Mouse (Mus musculus) midbrain, embryonic 16.5 days (tissue): Measurements from ENCODE around the gene Ptf1a. TPM values are rescaled to one million over a fixed set of nuclear protein-coding genes. Genes with fewer than 3 reads are reported as not detected.

Source experiments
- ATAC-seq: fragments of 200-750 bp; cut with Nextera tagmentation; 2 replicates; pipeline ENCODE4 v1.8.0; 2017; ENCODE audit warnings: moderate TSS enrichment
- H3K27ac ChIP-seq: fragments of 300-500 bp; sonication (generic); 2 replicates; pipeline ENCODE4 v1.5.1; 2014; ENCODE audit warnings: mild to moderate bottlenecking, low read length, mixed read lengths
- H3K27me3 ChIP-seq: fragments of 300-500 bp; sonication (generic); 2 replicates; pipeline ENCODE4 v1.6.1; 2014; ENCODE audit warnings: low read depth, low read length, mixed read lengths; ENCODE audit not compliant: control insufficient read depth, insufficient read depth
- H3K36me3 ChIP-seq: fragments of 300-500 bp; sonication (generic); 2 replicates; pipeline ENCODE4 v1.6.1; 2014; ENCODE audit warnings: mild to moderate bottlenecking, low read length, moderate library complexity, mixed read lengths; ENCODE audit not compliant: control insufficient read depth, insufficient read depth
- H3K4me1 ChIP-seq: fragments of 300-500 bp; sonication (generic); 2 replicates; pipeline ENCODE4 v1.6.1; 2014; ENCODE audit warnings: mild to moderate bottlenecking, low read length, mixed read lengths; ENCODE audit not compliant: control insufficient read depth, insufficient read depth
- H3K4me2 ChIP-seq: fragments of 300-500 bp; sonication (generic); 2 replicates; pipeline ENCODE4 v1.6.1; 2014; ENCODE audit warnings: mild to moderate bottlenecking, low read length, mixed read lengths
- H3K4me3 ChIP-seq: fragments of 300-500 bp; sonication (generic); 2 replicates; pipeline ENCODE4 v1.5.1; 2014; ENCODE audit warnings: low read depth, mild to moderate bottlenecking, low read length, moderate library complexity, mixed read lengths
- H3K9ac ChIP-seq: fragments of 300-500 bp; sonication (generic); 2 replicates; pipeline ENCODE4 v1.6.1; 2014; ENCODE audit warnings: low read depth, low read length, mixed read lengths
- H3K9me3 ChIP-seq: fragments of 300-500 bp; sonication (generic); replicated peaks from 2 replicates; pipeline ENCODE4 v1.6.1; 2014; ENCODE audit warnings: mild to moderate bottlenecking, low read length, mixed read lengths; ENCODE audit not compliant: control insufficient read depth, poor library complexity, severe bottlenecking
- WGBS: fragments of 180-500 bp; shearing (Covaris S2); extraction: QIAGEN DNeasy Blood & Tissue Kit; methylation state at CpG from one replicate; pipeline ENCODE4 v1.1.7; 2014; 5-methylcytosine and 5-hydroxymethylcytosine counted together
- polyA plus RNA-seq: library from polyadenylated mRNA; unstranded; fragments of >200 nt; fragmentation: Nextera tagmentation; extraction: Ambion mirVana; gene quantifications from 2 replicates; pipeline ENCODE4 v1.2.1, GENCODE M21; 2015

The Ptf1a gene
- polyA plus RNA-seq = 0.14 TPM in 1 of 2 replicates, not detected in the other

DNA sequence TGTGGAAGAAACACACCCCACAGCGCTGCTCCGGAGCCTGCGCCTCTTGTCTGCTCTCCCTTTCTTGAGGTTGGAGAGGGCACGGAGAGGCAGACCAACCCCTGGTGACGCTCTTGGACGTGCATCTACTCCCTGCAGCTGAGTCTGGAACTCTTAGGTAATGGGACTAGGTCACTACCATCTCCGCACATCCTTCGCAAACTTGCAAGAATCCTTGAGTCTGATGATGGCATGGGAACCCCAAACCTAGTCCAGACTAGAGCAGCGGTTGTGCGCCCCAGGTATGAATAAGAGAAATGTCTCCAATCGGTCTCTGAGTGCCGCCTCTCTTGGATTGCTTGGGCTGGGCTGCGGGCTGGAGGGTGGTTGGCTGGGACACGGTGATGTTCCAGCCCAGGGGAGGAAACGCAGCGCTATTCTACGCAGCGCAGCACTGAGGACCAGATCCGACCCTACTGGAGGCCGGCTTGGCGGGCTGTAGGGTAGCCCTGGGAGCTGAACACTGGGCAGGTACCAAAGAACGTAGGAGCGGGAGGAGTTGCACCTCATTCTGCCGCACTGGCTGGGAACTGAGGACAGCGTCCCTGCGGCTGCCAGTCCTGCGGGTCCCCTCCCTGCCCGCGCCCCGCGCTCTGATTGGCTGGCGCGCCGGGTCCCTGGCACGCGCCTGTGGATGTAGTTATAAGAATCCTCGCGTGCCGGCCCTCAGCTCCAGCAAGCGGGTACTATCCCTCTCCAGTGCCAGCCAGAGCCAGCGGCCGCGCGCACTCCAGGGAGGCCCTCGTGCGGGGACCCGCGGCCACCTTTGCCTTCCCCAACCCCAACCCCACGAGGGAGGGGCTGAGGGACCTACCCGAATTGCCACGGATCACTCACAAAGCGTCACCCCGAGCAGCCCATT is at the start of gene Ptf1a:
Ptf1a (plus strand) TSS at position 733 of the 901 bp plus-strand sequence.
- Histone ChIP-seq H3K36me3 (no peaks in the 10 kb centered on the region), H3K4me1 (peaks cover 18% of the 10 kb centered on the region), H3K4me3 (peak within 1 kb of the TSS; percentile 35), H3K4me2 (peak within 1 kb of the TSS; percentile 60), H3K9me3 (no peaks in the 10 kb centered on the region), H3K9ac (no peak within 1 kb of the TSS), H3K27me3 (peaks cover 86% of the 10 kb centered on the region), H3K27ac (no peak within 1 kb of the TSS)
- ATAC-seq = peak; percentile 74
- under 1% methylated on average over 53 of the region's 53 CpGs for WGBS

DNA sequence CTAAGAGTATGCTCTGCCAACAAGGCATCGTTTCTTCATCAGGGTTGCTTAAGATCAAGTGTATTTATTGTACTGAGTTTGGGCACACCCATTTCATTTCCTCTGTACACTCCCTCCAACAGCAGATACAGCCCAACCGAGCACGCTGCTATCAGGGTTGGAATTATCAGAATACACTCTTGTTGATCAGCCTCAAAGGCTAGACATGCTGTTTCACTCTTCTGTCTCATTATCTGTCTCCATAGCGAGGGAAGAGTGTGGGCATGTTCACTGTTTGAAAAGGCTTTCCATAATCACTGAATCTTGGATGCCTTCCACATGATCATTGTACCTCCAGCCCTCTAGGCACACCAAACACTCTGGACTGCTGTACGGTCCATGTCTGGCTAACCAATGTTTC is 40.1 kb upstream of the Ptf1a start:
- Histone ChIP-seq H3K4me1 (no peaks in the 10 kb centered on the region), H3K4me3 (no peak overlapping the region), H3K9ac (no peak overlapping the region), H3K9me3 (no peaks in the 10 kb centered on the region), H3K27me3 (no peaks in the 10 kb centered on the region), H3K36me3 (no peaks in the 10 kb centered on the region), H3K4me2 (no peak overlapping the region), H3K27ac (no peak overlapping the region)
- 73% methylated on average over 5 of the region's 5 CpGs for WGBS
- no peak for ATAC-seq

DNA sequence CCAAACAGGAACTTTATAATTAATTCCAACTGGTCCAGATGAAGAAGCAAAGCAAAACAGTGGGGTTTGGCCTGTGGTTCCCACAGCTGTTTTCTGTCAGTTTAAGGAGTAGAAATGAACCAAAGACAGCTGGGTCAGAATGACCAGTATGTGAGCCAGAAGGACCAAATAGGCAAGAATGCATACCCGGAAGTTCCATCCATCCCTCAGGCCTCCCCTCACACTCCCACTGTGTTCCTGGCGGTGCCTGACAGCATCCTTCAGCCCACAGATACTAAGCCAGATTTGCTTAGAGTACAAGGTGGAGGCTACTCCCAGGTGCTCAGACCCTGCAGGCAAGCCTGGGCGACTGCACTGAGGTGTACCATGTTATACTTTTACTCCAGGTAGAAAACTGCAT is 38.9 kb upstream of the Ptf1a start:
- Histone ChIP-seq H3K9me3 (no peaks in the 10 kb centered on the region), H3K4me1 (no peaks in the 10 kb centered on the region), H3K4me3 (no peak overlapping the region), H3K27me3 (no peaks in the 10 kb centered on the region), H3K9ac (no peak overlapping the region), H3K36me3 (no peaks in the 10 kb centered on the region), H3K27ac (no peak overlapping the region), H3K4me2 (no peak overlapping the region)
- 70% methylated on average over 3 of the region's 3 CpGs for WGBS
- no peak for ATAC-seq

DNA sequence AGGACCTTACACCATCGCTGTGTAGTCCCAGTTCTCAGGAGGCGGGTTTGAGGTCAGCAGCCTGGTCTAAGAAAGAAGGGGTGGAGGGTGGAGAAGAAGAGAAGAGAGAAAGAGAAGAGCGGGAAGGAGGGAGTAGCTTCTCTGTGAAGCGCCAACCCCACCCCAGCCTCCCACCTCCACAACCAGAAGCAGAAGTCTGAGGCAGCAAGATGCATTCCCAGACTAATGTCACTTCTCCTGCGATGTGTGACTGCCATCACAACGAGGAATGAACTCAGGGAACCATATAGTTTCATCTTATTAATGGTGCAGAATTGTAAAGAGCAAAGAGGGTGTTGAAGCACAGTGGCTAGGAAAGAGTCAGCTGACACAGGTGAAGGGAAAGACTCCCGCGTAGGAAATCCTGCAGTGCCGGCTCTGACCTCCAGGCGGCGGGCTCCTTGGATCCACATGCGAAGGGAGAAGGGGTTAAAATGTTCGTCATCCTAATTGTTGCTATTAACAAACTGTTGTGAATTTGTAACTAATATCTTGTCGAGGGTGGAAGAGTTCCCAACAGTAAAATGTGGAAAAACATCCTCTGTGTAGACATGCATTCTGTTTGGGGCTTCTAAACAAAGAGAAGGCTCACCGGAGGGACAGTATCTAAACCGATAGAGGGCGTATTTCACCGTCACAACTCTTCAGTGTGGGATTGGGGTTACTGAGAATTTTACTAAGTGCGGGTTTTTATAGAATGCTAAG is 31.1 kb upstream of the Ptf1a start:
- H3K4me3 ChIP-seq = peak overlapping the region; percentile 35
- peak overlapping the region; percentile 55 for H3K4me2 ChIP-seq
- 20% methylated on average over 19 of the region's 19 CpGs for WGBS
- ATAC-seq = peak; percentile 74
- H3K27me3 ChIP-seq = peaks cover 9% of the 10 kb centered on the region; the same call in 1 of the 2 replicates
- no peaks in the 10 kb centered on the region for H3K36me3 ChIP-seq
- H3K4me1 ChIP-seq = no peaks in the 10 kb centered on the region
- no peak overlapping the region for H3K27ac ChIP-seq
- H3K9me3 ChIP-seq = no peaks in the 10 kb centered on the region
- H3K9ac ChIP-seq = peak overlapping the region; percentile 36

DNA sequence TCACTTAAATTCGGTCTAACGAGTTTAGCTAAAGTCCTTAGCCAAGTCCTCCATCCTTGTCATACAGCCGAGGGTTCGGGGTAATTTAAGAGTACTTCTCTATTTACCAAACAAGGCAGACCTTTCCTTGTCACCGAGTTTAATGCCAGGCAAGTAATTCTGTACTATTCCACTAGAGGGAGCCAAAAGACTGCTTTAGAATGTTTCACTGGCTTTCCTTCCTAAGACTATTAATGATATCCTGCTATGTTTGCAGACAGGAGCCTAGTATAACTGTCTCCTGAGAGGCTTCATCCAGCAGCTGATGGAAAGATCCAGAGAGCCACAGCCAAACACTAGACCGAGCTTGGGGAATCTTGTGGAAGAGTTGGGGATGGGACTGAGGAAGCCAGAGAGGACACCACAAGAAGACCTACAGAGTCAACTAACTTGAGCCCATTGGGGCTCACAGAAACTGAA is 30.4 kb upstream of the Ptf1a start:
- H3K9ac ChIP-seq = peak overlapping the region; percentile 36
- peak; percentile 81 for ATAC-seq
- no peak overlapping the region for H3K27ac ChIP-seq
- H3K36me3 ChIP-seq = no peaks in the 10 kb centered on the region
- 0 out of 2 replicates have a peak, but pooled peaks cover 4% of the 10 kb centered on the region for H3K4me1 ChIP-seq
- H3K4me3 ChIP-seq = peak overlapping the region; percentile 35
- no peaks in the 10 kb centered on the region for H3K9me3 ChIP-seq
- H3K27me3 ChIP-seq = peaks cover 9% of the 10 kb centered on the region; the same call in 1 of the 2 replicates
- H3K4me2 ChIP-seq = peak overlapping the region; percentile 55
- WGBS = 2% methylated on average over 6 of the region's 6 CpGs

DNA sequence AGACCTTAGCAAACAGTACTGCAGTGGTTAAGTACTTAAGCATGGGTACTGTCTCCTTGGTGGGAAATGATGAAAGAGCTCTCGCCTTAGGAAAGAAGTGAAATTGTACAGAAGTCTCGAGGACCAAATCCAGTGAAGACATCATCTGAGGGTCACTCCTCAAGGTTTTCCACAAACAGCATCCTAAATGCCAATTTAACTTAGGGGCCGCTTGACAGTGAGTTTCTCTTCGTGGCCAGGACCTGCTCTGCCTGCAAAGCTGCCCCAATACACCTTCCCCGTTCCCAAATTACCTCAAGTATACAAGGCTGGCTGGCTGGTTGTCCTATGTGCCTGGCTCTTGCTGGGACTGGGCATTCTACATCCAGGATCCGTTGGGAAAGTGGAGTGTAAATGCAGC is 29.4 kb upstream of the Ptf1a start:
- no peak overlapping the region for H3K9ac ChIP-seq
- peaks cover 9% of the 10 kb centered on the region; the same call in 1 of the 2 replicates for H3K27me3 ChIP-seq
- no peaks in the 10 kb centered on the region for H3K36me3 ChIP-seq
- 0 out of 2 replicates have a peak, but pooled peaks cover 5% of the 10 kb centered on the region for H3K4me1 ChIP-seq
- H3K4me3 ChIP-seq = no peak overlapping the region
- no peaks in the 10 kb centered on the region for H3K9me3 ChIP-seq
- no peak overlapping the region for H3K27ac ChIP-seq
- H3K4me2 ChIP-seq = no peak overlapping the region
- no peak for ATAC-seq
- WGBS = 67% methylated on average over 6 of the region's 6 CpGs

DNA sequence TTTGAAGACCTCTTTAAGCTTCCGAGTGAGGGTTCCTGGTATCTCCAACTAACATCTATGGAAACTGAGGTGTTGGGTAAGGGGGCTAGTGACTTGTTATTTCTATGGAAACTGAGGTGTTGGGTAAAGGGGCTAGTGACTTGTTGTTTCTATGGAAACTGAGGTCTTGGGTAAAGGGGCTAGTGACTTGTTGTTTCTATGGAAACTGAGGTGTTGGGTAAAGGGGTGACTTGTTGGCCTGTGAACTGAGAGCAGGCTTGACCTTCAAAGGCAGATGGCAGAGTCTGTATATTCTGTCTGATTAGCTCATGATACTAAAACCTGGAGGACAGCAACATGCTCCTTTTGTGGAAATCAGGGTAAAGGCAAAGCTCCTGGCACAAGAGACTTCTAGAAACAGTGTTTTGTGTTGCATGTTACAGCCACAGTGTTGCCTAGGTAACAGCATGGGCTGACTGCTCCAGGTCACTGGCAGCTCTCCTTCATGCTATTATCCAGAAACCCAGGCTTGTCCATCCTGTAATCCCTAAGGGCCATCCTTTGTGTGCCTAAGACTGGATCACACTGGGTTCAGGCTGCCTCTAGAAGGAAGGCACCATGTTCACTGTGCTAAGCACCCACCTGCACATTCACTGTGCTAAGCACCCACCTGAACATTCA is 25.6 kb upstream of the Ptf1a start:
- WGBS = 85% methylated on average over 1 of the region's 1 CpGs
- 0 out of 2 replicates have a peak, but pooled peaks cover 5% of the 10 kb centered on the region for H3K4me1 ChIP-seq
- no peak overlapping the region for H3K4me3 ChIP-seq
- H3K36me3 ChIP-seq = no peaks in the 10 kb centered on the region
- H3K27me3 ChIP-seq = peaks cover 18% of the 10 kb centered on the region
- no peak overlapping the region for H3K27ac ChIP-seq
- H3K9ac ChIP-seq = no peak overlapping the region
- peak; percentile 71 for ATAC-seq
- H3K4me2 ChIP-seq = no peak overlapping the region
- H3K9me3 ChIP-seq = no peaks in the 10 kb centered on the region

DNA sequence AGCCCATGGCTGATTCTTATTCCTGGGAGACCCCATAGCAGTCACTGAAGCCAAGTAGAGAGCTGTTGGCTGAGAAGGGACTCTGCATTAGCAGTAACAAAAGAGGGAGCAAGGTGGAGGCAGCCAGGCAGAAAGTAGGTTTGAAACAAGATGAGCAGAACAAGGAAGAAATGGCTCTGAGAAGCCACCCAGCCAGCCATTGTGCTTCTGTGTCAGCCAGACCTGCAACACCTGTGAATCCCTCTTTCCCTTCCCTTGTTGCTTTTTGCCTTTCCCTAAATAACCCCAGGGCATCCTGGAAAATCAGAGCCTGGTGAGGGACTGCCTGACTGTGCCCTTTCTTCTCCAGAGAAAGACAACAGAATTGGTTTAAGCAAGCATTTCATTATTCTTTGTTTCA is 23.2 kb upstream of the Ptf1a start:
- no peak for ATAC-seq
- Histone ChIP-seq H3K9ac (no peak overlapping the region), H3K27me3 (peaks cover 28% of the 10 kb centered on the region)

More for the DNA sequence above, 23.2 kb upstream of the Ptf1a start:
- Histone ChIP-seq H3K36me3 (no peaks in the 10 kb centered on the region), H3K4me1 (0 out of 2 replicates have a peak, but pooled peaks cover 5% of the 10 kb centered on the region), H3K27ac (no peak overlapping the region), H3K9me3 (no peaks in the 10 kb centered on the region), H3K4me3 (no peak overlapping the region), H3K4me2 (no peak overlapping the region)
